8 mouse cellular contexts compared by ENCODE assay signal in genomic region chr3:40540567-40541554, GRCm38 (mm10). TPM values are rescaled to one million over a fixed set of nuclear protein-coding genes. Genes with fewer than 3 reads are reported as not detected.
DNase-seq lines count a peak whose midpoint lies in the region; ATAC-seq lines count a peak whose summit lies in the region.

No protein-coding gene starts in this region.

- H3K36me3 ChIP-seq in intestine, embryonic 14.5 days (ENCODE audit: control insufficient read depth, insufficient read depth, low read length), result no peaks in the 10 kb centered on the region

- peak overlapping the region; percentile 53 for H3K4me2 ChIP-seq in intestine, embryonic 14.5 days (ENCODE audit: low read length)

- intact Hi-C loops in gastrocnemius, postnatal 14 days (cut with DNase I; ENCODE audit: low total_unique reads), result no loop called here
- intact Hi-C loops in left cerebral cortex, postnatal 10 days (cut with DNase I), result no loop called here

- peak overlapping the region; percentile 66 for H3K9ac ChIP-seq in intestine, embryonic 14.5 days (ENCODE audit: low read length)

- H3K4me3 ChIP-seq in intestine, embryonic 14.5 days (ENCODE audit: low read depth, low read length), result peak overlapping the region; percentile 96

- DNase-seq in adrenal gland, adult 18-20 months (ENCODE audit: low spot score in 2 of 2), result peak; percentile 89 to 90
- DNase-seq in embryo, embryonic 10.5 days (ENCODE audit: low spot score), result peak; percentile 94
- peak; percentile 88 for DNase-seq in gastrocnemius, postnatal 14 days
- peak; percentile 96 for DNase-seq in intestine, embryonic 14.5 days (ENCODE audit: low spot score)
- peak; percentile 85 to 92 for DNase-seq in left cerebral cortex, postnatal 10 days (ENCODE audit: extremely low spot score in 1 of 2, low spot score in 2 of 2)
- DNase-seq in right cerebral cortex, postnatal 10 days (ENCODE audit: low spot score in 2 of 2), result peak; percentile 92 to 94
- DNase-seq in urinary bladder, postnatal 14 days (ENCODE audit: low spot score), result peak; percentile 90

- no peaks in the 10 kb centered on the region for H3K27me3 ChIP-seq in intestine, embryonic 14.5 days (replicated peaks; ENCODE audit: control insufficient read depth, insufficient read depth, low read length)

- peak; percentile 94 for ATAC-seq in intestine, embryonic 14.5 days (replicated peaks; ENCODE audit: low FRiP score, low TSS enrichment, low read depth)
- ATAC-seq in megakaryocyte progenitor cell, adult 5-6 weeks (replicated peaks; ENCODE audit: poor library complexity), result peak; percentile 99

- no peaks in the 10 kb centered on the region for H3K4me1 ChIP-seq in intestine, embryonic 14.5 days (replicated peaks; ENCODE audit: control insufficient read depth, insufficient read depth, low read length)

- WGBS in intestine, embryonic 14.5 days, result 4% methylated on average over 45 of the region's 45 CpGs

- no peaks in the 10 kb centered on the region for H3K9me3 ChIP-seq in intestine, embryonic 14.5 days (ENCODE audit: control insufficient read depth, low read length)

- H3K27ac ChIP-seq in intestine, embryonic 14.5 days (ENCODE audit: low read depth), result no peak overlapping the region

RNA-seq across cellular contexts. Expression of gene Intu, which starts 9.8 kb away (rescaled TPM):
- 1 to 10 TPM; 2.1 to 2.2 TPM for total RNA-seq in adrenal gland, adult 18-20 months (2021)
- total RNA-seq in gastrocnemius, postnatal 14 days (2021), result 1 to 10 TPM in 1 of 2 experiments, under 1 TPM in 1; 0.92 to 1.4 TPM
- 3.5 and 4.4 TPM in 2 replicates for polyA plus RNA-seq in intestine, embryonic 14.5 days (2014; fragmentation: Nextera tagmentation; extraction: Ambion mirVana)
- total RNA-seq in left cerebral cortex, postnatal 10 days (2021), result 1 to 10 TPM; 5.2 to 5.9 TPM
- 2.9 and 3.7 TPM in 2 replicates for total RNA-seq in megakaryocyte progenitor cell, adult 5-6 weeks (2015)
- total RNA-seq in megakaryocyte progenitor cell, adult 5-6 weeks (2017), result 2.5 and 3.0 TPM in 2 replicates
